Mouse (Mus musculus) embryo, embryonic 11.5 days (tissue): ENCODE measurements at regions not wholly inside any gene's neighbourhood (a gene's known extent, or its start where the extent isn't known, plus 50 kb on each side); places are given as distances from the start of the nearest gene placed in this dataset.

ENCODE experiments used
- DNase-seq: peaks from one replicate; pipeline ENCODE4 v3.0.0-alpha.2; 2012; ENCODE audit warnings: low read depth, low spot score

DNA sequence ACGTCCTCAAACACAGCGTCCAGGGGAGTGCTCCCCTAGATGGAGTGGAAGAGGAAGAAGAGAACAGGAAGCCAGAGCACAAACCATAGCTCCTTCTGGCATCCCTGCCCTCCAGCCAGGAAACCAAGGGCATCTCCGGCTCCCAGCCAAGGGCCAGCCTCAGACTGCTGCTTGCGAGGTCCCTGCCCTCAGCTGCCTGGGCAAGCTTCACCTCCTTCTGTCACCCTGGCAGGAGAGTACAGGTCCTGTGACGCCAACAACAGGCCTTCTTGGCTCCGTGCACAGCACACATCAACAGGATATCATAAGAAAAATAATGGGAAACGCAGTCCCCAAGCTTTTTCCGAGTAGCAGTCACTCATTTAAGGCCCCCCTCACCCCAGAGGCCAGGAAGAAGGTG is 212.9 kb upstream of the Mocs1 start:
- no peak for DNase-seq

DNA sequence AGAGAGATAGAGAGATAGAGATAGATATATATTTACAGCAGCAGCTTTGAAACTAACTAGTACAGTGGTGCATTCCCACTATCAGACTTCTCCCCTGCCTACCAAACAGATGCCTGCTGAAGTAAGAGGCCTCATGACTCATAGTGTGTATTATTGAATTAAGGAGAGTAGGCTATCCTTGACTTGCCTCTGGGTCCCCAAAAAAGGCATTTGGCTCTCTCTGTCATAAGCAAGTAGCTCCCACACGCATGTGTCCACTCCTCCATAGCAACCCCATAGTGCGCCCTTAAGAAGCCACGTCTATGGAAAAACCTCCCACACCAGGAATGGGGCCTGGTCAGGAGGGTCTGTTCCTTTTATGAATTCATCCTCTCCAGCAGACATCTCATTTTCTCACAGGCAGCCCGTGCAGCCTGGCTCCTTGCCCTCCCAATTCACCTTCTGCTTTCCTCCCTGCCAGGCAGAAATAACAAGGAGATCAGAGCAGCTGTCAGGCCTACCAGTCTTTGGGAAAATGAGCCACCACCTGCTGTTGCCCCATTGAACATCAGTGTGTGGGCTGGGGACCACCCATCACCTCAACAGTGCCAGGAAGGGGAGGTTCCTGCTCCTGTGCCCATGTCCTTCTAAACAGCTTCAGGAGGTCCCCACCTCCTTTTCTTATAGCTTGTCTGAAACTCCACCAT is 208.5 kb upstream of the Mocs1 start:
- no peak for DNase-seq

DNA sequence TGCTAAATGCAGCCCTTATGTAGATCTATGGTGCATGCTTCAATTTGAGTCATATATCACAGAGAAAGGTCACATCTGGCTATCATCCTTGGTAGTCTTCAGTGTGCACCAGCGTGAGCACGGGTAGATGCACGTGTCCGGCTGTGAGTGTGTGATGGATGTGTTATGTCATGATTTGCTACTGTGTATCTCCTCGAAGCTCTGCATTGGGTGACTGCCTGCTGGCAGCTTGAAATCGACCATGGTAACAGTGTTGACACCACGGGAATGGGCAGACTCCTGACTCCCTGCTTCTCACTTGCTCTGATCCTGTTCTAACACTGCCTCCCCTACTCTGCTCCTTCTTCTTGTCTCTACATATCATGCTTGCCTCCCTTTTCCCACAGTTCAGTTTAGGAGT is 204.9 kb upstream of the Mocs1 start:
- DNase-seq: no peak

DNA sequence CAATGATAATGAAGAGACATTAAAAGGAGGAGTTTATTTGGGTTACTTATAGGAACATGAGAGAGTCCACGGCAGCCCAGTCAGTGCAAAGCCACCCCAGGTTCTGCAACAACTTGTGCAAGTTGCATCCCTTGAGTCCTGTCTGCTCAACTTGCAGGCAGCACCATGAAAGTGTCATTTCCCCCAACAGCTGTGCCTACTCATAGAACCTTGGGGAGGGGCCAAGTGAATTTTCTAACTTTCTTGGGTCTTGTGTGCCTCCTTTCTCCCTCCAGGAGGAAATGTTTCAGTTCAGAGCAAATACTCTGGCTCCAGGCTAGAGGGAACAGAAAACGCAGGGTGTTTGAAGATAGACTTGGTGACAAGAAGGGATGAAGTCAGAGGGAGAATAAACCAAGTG is 204.5 kb upstream of the Mocs1 start:
- no peak for DNase-seq

DNA sequence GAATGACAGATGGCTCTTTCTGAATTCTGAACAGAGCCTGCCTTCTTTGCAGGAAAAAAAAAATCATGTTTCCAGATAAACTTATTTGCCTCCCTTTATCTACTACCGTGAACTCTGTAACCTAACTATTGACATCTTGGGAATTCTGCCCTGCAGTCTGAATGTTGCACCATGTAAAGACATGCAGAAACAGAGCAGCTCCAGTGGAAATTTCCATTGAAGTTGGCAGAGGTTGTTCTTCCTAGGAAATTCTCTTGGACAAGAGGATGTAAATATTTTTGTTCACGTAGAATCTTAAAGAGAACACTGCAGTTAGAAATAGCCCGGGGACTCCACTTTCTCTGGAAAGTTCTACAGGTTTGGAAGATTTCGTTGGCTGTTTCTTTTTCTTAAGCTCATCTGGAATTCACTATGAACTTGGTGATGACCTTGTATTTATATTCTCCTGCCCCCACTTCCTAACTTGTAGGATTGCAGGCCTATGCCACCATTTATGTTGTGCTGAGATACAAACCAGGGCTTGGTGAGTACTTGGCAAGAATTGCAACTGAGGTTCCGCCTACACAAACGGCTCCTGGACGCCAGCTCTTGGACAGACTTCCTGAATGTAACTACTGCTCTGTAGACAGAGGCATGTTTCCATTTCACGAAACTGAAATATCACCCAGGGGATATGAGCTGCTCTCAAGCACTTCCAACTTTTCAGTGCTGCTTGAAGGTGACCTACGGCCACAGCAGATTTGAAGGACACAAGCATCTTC is 202.7 kb upstream of the Mocs1 start:
- no peak for DNase-seq

DNA sequence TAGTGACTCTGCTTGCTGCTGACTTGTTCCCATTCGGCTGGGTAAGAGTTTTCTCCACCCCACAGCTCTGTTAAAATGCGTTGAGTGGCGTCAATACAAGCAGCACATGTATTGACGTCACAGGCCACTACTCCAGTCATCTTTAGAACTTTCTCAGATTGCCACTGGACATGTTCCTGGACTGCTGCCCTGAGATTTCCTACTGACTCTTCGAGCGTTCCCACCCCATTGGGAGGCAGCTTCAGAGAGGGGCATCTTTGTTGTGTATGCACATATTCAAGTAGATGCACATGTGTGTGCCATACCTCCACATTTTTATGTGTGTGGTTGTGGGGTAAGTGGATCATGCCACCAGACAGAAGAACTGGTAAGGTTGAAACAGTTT is 202.2 kb upstream of the Mocs1 start:
- DNase-seq: no peak

DNA sequence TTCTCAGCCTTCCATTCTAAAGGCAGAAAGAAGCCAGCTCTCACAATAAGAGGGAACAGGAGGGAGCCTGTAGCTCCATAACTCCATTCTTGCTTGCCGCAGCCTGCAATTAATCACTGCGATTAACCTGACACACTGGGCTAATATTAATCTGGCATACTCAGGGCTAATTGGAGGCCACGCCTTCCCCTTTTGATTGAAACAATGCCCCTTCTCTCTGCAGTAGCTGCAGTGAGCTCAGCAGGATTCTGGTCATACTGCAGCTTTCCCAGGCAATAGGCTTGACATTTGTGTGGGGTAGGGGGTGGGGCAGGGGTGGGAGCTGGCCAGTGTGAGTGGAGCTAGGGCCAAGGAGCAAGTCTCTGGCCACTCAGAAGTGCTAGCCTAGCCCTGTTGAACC is 196.9 kb upstream of the Mocs1 start:
- DNase-seq: no peak

DNA sequence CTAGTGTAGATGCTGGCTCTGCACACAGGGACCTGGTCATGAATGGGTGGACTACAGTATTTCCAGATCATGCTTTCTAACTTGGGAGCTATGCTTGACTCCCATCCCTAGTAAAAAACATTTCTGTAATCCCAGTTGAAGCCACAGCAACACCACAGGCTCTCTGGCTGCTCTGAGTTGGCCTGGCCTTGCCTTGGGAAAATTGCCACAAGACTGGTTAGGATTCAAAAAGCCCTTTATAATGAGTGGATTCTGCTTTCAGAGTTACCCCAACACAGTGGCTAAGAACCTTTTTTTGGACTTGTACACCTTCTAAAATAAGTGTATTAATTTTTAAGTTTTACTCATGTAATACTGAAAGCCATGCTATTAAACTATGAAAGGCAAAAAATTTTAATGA is 188.1 kb upstream of the Mocs1 start:
- DNase-seq: no peak

DNA sequence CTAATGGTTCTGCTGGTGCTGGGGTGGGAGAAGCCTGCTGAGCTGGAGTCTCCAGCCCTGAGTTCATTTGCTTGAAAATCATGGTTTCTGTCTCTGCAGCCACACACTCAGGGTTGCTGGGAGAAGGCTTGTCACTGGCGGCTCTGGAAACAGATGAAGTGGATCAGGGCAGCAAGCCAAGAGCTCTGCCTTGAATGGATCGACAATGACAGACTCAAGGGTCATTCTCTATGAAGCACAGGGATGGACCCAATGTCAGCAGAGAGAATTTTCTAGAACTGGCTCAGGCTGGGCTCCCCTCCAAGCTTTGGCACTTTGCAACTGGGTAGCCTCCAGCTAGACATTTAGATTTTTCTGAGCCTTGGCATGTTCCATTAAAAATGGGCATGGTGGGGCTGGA is 184.7 kb upstream of the Mocs1 start:
- no peak for DNase-seq

DNA sequence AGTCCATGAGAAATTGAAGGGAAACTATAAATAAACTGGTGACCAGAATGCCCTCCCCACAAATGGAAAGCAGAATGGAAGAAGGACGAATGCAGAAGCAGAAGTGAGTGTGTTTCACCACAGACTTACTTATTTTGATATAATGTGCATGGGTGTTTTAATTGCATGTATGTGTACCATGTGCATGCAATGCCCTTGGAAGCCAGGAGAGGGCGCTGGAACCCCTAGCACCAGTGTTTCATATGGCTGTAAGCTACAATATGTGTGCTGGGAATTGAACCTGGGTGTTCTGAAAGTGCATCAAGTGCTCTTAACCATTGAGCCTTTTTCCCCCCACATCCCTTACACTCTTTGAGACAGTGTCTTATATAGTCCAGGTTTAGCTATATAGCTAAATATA is 183.1 kb upstream of the Mocs1 start:
- DNase-seq: no peak

DNA sequence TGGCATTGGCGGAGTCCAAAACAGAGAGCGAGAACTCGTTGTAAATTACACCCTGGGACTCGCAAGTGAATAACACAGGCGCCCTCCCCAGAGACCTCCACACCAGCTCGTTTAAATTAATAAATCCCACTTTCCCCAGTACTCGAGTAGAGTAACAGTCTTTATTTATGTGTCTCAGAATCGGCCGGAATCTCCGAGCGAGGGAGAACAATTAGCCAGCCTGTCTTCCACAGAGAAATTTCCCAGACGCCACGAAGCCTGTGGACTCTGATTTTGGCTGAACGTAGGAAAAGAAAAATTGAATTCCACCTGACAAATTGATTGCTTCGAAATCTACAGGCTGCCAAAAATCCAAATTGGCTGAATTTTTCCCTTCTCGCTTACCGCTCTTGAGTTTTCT is 180.9 kb upstream of the Mocs1 start:
- DNase-seq: no peak

DNA sequence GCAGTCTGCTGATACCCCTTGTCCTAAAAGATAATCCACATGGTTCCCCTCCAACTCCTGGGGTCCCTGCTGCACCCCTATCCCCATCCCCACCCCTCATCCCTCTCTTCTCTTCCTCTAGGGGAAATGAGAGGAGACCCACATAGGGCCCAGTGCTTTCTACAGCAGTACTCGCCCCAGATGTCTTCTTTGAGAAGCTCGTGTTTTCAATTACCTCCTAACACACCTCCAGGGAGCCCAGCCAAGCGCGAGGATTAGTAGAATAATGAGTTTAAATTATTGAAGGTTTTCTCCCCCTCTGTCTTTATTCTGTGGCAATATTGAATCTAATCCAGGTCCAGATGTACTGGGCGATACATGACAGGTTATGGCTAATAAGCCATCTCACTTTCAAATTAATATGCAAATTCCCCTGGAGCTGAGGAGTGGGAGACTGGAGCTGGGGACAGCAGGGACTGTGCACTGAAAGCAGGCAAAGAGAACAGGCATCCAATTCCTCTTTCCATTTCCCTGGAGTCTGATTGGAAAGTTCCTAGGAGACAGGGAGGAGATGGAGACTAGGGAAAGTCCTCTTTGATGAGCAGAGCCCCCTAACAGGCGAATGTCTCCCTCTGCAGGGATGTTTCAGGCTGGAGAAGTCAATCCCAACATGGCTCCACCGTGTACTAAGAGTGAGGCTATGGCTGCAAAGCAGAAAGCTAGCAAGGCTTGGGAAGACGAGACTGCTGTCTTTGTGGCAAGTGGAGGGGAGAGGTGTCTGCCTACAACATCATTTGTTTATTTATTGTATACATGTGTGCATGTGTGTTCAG is 177.2 kb upstream of the Mocs1 start:
- DNase-seq: no peak

DNA sequence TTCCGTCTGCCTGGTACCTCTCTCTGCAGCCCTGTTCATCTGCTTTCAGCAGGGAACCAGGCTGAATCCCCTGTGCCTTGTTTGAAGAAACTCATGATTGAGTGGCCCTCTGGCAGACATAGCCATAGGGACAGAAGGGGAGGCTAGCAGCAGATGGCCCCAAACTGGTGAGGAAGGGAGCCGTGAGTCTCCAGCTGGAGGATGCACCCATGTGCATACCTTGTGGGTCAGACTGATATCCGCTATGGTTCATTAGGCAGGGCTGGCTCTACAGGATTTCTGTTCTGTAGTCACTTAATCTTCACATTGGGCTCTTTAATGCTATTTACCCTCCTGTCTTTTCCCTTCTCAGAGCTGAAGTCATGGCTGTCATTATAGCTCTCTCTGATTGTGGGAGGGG is 175.9 kb upstream of the Mocs1 start:
- DNase-seq: no peak

DNA sequence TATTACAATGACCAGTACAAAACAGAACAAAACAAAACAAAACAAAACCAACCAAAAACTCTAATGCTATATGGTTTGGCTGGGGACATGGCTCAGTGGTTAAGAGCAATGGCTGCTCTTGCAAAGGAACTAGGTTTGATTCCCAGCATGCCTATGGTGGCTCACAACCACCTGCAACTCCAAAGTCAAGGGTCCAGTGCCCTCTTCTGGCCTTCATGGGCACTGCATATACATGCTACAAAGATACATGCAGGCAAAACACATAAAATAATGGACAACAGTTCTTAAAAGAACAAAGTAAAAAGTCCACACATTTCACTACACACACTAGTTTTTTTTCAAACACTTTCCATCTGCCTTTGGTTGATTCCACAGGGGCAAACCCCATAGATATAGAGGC is 169.7 kb upstream of the Mocs1 start:
- no peak for DNase-seq

DNA sequence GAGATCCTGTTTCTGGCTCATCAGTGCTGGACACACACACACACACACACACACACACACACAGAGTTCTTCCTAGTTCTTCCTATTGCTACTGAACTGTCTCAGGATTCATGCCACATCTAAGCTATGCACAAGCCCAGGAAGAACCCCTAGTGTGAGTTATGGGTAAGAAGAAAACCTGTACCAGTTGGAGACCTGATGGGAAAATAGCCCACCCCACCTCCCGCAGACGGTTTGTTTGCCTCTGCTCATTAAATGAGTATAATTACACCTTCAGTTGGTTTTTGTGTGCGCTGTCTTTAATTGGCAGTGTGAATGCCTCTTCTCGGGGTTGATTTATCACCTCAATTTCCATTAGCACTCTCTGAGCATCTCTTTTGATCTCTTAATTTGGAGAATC is 165.8 kb upstream of the Mocs1 start:
- DNase-seq: no peak

DNA sequence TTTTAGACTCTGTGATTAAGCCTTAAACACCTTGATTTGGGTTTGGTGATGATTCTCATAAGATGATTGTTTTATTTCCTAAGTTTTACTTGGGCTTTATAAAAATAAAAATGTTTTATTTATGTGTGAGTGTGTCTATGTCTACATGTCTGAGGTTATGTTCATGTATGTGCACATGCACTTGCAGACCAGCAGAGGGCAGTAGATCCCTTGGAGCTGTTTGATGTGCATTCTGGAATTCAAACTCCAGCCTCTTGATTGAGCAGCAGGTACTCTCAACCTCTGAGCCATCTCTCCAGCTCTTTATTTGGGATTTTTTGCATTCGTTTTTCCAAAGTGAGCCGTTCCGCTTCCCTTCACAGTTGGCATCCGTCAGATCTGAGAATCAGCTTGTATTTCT is 161.8 kb upstream of the Mocs1 start:
- no peak for DNase-seq

DNA sequence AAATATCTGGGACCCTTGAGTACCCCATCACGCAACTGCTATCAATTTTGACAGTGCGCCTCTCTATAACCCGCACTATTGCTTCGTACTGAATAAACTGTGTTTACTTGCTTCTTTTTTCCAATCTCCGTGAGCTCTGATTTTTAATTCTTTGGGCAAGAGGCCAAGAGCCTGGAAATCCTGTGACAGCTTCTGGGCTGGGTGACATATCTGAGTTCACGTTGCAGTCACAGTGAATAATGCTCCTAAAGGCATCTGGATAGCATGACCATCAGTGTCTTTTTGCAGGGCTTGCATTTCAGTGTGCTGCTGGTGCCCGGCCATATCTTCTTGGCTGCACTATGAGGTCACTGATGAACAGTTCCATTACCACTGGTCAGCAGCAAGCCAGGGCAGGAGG is 158.2 kb upstream of the Mocs1 start:
- no peak for DNase-seq

DNA sequence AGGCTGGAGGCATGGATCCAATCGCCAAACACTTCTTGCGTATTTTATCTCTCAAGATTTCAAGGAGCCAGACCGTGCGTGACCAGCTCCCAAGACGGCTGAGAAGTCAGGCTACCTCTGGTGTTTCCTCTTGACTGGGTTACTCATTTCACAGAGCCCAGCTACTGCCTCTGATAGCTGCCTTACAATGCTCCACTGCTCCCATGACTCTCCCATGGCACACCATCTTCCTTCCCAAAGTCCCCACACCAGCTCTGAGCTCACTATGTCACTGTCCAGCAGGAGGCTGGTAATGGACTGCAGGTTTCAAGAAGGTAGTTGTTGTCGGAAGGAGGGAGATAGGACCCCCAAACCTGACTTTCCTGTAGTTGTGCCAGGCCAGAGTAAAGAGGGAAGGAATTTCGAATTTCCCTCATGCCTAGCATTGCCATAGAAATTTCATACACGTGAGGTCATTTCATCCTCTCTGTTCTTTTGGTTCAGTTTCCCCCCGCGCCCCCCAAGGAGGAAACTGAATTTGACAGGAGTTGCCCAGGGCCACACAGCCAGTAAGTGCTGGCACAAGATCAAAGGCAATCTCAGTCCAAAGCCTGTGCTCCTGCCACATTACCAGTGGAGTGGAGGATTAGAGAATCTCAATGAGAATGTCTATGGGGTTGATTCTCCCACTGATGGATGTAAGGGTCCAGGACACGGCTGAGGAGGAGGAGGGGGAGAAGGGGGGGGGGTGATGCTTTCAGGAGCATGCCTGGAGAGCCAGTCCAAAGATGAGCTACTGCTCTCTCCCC is 155.3 kb upstream of the Mocs1 start:
- DNase-seq: no peak

DNA sequence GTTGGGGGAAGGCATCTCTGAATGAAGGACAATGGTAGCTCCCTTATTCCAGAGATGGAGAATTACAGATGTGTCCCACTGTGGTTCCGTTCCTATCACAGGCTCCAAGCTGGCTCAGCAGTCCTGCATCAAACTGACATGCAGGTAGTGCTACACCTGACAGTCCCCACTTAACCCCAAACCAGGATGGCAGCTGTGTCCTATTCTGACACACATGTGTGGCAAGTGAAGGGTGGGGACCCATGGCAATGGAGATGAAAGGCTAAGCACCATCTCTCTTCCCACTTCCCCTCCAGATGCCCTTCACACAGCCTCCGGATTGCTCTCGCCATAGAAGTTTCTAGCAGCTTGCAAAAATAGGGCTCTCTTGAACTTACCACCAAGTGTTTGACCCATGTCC is 153.2 kb upstream of the Mocs1 start:
- DNase-seq: no peak

DNA sequence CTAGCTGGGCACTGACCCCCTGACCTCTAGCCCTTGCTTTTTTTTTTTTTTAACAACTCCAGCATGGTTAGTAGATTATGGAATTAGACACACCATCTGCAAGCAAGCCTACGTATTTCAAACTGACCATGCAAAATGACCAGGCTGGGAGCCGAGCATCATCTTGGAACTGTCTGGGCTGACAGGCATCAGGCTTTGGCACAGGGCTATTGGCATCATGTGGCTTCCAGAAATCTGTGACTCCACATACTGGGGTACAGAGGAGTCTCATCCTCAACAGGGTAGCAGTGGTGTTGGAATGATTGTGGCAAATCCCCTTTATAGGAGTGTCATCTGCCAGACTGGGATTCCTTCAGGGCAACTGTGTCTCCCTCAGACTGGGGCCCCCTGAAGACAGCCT is 152.7 kb upstream of the Mocs1 start:
- no peak for DNase-seq

DNA sequence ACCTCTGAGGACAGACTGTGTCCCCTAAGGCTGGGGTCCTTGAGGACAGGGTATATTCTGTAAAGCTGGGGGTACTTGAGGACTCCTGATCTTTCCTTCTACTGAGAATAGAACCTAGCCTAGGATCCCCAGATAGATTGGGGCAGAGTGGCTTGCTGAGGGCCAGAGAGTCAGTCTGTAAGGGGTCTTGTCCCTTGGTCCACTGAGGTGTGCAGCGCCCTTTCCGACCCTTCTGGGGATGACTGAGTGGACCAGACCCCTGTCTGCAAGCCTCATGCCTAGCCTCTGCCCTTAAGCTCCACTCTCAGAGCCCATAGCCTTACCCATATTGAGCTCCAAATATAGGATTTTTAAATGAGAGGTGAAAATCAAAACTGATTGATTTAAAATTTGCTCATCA is 152.2 kb upstream of the Mocs1 start:
- DNase-seq: no peak

DNA sequence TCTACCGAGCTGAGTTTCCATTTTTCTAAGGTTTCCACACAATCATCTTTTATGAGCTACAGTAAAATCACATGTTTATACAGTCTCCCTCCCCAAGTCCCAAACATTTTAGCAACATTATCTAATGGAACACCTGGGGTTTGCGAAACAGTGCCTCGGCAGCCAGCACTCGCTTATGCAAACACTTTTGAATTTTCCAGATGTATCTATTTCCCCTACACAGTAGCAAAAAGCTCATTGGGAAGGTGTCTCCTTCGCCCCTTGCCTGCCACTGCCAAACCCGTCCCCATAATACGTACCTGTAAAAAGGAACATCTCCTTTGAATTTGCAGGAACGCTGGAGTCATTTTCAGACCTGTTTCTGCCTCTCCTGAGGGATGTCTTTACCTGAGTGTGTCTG is 149.6 kb upstream of the Mocs1 start:
- DNase-seq: no peak
